Mouse (Mus musculus) right cerebral cortex, postnatal 14 days (tissue): Measurements from ENCODE around the gene Tspan11.

Experiments used
- DNase-seq: peaks from one replicate; pipeline ENCODE4 v3.0.0; 2022

Gene Tspan11

DNA sequence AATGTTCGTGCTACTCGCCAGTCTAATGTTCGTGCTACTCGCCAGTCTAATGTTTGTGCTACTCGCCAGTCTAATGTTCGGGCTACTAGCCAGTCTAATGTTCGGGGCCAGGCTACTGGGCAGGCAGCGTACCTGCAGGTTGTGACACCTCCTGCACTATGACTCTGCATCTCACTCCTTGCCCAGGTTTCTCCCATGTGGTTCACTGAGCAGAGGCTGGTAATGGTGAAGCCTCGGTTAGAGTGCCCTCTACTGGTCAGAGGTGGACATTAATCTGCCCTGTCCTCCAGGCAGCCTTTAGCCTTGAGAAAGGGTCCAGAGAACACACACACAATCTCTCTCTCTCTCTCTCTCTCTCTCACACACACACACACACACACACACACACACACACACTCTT is 58.3 kb downstream of the Tspan11 start:
- DNase-seq: peak; percentile 77

DNA sequence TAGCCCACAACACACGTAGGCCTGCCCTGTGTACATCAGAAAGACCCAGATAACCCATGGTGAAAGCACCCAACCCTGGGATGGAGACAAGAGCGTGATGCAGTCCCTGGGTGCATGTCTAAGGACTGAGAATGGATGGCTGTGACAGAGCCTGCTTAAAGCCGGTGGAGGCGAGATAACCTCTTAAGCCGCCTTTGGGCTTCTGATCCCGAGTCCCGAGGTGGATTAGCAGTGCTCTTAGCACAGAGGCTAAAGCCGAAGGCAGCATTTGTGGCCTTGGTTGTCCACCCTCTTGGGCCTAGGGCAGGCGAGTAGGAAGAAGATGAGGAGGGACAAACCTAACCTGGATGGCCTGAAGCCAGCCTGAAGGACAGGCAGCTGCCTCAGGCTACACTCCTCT is 61.3 kb downstream of the Tspan11 start:
- DNase-seq: no peak

DNA sequence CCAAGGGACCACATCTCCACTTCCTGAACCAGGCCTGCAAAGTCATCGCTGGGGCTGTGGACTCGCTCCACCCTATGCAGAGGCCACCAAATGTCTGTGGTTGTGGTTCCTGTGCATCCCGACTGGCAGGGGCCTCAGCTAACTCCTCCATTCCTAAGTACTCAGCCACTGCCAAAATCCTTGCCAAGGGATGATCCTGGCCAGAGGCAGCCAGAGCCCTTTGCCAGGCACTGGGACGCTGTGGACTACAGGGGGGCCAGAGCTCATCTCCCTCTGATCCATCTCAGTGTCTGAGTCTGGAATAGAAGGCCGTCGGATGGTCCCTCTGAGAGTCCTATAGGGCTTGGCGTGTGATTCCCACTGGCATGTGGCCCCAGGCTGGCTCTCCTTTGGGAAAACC is 62.5 kb downstream of the Tspan11 start:
- DNase-seq: no peak

DNA sequence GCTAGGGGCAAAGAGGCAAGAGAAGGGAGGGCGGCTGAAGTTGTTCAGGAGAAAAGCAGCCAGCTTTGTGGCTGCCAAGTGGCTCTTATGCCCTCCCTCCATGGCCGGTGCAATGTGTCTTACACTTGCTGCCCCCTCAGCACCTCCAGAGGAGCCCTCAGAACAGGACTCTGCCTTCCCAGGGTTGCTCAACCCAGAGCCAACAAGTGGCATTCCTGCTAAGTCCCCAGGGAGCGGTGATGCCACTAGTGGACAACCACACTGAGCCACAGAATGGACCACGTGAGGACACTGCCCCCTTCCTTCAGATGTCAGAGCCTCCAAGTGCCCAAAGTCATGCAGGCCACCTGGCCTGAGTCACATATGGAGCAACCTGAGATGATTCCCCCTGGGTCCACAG is 65.7 kb downstream of the Tspan11 start:
- DNase-seq: no peak

DNA sequence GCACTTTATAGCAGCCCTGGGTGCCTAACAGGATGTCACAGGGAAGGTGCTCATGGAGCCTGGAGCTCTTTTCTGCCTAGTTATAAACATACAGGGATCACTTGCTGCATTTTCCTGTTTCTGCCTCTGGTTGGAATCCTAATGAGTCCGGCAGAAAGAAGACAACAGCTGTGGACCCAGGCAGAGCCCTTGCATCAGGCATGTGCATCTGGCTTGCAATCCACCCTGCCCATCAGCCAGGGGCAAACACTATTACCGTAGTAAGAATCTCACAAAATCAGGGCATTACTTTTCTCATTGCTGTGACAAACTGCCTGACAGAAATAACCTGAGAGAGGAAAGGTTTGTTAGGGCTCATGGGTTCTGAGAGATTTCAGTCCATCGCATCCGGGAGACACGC is 68.8 kb downstream of the Tspan11 start:
- DNase-seq: no peak

DNA sequence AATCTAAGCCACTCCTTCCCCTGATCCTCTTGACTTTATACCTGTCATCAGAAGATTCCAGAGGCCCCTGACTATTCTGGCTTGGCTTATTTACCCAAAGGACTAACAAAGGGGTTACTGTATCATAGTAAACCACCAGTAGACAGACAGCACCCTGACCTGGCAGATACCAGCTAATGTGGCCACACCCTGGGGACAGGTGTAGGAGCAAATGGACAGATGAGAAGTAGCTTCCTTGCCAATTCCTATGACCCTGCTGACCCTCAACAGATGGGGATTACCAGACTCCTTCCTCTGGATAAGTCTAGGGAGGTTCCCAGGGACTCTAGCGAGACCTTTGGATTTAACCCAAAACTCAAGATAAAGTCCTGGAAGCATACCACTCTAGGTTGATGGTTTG is 72.8 kb downstream of the Tspan11 start:
- no peak for DNase-seq

DNA sequence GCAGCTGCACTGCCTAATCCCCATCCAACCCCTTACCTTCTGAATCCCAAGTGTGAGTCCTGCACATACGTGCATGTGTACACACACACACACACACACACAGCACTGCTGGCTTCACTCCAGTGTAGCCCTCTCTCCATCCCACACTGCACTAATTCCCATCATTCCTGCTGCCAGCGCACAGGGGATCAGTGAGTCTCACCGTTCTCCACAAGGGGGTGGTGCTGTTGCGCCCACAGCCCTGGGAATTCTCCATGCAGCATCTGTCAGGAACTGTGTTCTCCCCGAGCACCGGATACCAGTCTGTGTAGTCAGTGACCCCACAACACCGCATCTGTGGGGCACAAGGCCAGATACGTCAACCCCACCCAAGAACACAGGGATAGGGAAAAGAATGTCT is 78.1 kb downstream of the Tspan11 start:
- DNase-seq: peak; percentile 67

DNA sequence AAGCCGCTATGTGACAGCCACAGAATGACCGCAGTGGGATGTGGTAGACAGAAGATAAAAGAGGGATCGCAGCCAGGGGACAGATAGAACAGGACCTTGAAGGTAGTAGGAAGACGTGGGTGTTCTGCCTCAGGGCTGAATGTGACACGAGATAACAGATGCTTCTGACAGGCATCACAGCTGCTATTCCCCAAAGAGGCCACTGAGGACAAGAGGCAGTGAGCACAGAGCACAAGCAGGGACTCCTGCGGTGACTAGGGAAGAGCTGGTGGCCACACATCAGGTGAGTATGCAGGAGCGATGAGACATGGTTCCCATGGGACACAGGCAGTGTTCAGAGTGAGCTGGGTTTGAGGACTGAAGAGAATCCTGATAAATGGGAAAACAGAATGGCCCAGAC is 82.3 kb downstream of the Tspan11 start:
- DNase-seq: no peak

DNA sequence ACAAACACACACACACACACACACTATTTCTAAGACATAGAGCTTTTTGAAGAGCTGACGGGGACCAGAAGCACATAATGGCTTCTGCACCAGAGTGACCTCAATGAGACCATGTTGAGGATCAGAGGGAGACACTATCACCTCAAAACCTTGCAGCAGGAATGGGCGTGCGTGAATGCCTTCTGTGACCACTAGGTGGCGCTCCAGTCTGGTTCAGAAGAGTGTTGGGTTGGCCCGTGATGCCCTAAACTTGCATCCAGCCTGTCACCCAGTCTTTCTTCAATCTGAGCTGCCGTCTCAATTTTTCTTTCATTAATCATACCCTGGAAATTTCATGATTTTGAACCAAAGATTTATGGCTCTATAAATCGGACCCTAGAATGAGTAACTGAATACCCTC is 82.7 kb downstream of the Tspan11 start:
- peak; percentile 85 for DNase-seq

DNA sequence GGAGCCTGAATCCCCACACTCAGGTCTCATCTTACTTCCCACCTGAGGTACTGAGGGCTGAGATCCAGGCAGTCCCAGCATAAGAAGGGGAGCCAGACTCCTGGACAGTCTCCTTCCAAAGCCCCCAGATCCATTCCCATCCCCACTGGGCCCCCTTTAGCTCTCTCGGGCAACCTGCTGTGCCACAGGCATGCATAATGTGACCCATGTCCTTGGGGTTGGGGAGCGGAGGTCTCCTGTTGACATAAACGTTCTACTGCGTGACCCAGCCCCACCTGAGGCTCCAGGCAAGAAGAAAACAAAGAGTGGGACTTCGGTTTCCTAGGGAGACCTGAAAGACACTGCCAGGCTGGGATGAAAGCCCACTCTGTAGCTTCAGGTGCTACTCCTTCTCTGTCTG is 83.5 kb downstream of the Tspan11 start:
- no peak for DNase-seq

DNA sequence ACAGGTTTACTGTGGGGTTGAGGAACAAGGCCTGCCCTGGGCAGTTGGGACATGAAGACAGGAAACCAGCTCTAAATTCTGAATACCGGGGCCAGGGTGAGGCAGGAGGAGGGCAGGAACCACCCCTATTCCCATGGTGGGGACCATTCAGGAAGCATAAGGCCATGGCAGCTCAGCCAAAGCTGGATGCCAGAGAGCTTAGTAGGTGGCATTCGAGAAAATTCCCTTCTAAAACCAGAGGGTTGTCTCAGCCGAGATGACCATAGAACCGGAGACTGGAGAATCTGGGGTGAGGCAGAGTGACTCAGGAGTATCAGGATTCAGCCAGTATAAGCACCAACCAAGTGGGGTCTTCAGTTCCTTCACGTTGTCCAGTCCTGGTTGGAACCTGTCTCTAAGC is 84.5 kb downstream of the Tspan11 start:
- no peak for DNase-seq

DNA sequence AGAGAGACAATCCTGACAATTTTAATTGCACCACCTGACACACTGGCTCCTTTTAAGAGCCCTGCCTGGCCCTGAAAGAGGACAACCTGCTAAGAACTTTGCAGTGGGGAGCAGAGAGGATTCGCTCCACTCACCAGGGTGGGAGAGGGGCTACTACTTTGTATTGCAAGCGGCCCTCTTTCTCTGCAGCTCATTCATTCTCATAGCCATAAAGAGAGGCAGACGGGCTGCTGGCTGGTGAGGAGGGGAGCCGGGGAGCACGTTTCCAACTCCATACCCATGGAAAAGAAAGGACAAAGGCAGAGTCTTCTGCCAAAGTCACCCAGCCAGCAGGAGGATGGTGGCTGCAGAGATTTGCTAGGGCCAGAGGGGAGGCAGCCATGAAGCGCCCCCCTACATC is 86.2 kb downstream of the Tspan11 start:
- DNase-seq: no peak

DNA sequence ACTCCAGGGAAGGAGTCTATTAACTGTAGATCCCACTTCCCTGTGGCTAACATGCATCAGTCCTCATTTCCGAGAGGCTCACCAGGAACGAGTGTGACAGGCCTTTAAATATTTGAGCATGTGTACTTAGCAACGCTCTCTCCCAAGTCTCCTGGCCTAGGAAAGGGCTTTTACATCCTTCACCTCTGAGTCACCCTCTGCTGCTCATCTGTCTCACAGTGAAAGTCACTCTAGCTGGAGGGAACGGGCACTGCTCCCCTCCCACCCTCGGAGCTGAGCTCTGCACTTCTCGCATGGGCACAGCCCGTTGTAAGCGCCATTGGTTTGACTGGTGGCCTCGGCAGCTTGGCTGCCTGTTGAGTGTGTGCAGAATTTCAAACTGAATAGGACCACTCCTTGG is 86.6 kb downstream of the Tspan11 start:
- no peak for DNase-seq

DNA sequence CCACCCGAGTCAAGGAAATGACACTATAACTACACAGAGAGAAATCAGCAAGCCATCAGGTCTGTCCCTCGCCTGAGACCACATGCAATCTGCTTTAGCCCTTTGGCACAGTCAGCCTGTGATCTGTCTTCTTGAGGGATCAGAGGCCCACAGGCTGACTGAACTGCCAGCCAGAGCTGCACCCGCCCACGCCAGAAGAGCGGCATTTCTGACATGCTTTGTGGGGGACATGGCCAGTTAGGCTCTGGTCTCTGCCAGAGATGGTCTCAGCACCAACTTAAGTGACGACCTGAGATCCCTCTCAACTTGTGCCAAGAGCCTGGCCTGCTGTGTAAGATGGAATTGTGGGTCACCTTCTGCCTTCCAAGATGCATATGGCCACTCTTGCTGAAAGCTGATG is 89.3 kb downstream of the Tspan11 start:
- DNase-seq: no peak

DNA sequence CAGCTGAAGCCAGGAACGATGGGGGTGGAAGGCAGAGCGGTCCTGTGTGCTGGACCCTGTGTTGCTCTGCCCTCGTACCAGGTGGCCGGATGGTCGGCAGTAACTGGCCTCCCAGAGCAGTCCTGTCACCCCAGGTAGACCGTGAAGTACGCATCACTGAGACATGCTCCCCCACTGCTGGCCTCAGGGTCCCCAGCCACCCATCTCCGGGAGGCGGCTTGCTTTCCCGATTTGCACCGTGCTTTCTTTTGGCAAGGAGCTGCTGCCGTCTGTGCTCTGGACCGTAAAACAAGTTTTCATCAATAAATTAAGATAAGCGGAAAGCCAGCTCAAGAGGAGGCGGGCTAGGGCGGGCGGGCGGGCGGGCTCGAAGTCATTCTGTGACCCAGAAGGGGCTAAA is 91.6 kb downstream of the Tspan11 start:
- DNase-seq: no peak

DNA sequence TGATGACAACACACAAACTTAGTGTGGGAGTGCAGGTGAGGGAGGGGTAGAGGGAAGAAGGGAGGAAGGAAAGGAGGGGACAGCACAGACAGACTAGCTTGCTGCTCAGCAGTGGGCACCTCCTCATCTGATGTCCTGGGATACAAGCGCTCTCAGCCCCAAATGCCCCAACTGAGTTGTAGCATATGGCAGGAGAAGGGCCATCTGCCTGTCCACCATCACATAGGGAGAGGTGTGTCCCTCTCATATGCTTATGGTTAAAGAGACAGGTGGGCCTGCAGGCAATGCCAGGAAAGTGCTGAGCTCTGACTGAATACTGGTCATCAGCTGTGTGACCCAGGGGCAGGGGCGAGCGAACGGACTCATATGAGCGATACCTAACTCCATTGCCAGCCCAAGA is 92.4 kb downstream of the Tspan11 start:
- no peak for DNase-seq

DNA sequence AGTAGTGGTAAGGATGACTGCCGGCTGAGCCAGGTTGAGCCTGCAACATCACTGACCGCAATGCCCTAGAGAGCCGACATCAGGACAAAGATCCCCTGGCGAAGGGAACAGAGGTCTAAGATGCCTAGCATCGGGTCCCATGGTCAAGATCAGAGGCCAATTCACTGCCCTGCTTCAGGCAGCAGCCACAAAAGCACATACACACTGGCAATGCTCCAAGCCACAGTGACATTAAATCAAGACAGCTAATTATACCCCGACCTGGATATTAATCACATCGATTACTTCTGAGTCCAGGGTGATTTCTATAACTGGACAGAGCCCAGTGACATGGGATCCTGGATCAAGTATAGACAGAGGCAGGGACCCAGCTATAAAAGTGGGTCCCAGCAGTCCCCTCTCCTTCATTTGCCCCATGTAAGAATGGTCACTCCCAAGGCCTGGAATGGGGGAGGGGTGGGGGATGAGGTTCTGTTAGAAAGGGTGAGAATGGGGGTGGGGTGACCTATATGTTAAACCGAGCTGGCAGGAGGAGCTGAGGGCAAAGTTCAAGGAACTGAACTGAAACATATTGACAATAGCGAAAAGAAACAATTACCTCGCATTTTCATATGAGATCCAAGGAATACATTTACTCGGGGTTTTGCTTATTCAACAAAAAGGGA is 93.1 kb downstream of the Tspan11 start:
- no peak for DNase-seq

DNA sequence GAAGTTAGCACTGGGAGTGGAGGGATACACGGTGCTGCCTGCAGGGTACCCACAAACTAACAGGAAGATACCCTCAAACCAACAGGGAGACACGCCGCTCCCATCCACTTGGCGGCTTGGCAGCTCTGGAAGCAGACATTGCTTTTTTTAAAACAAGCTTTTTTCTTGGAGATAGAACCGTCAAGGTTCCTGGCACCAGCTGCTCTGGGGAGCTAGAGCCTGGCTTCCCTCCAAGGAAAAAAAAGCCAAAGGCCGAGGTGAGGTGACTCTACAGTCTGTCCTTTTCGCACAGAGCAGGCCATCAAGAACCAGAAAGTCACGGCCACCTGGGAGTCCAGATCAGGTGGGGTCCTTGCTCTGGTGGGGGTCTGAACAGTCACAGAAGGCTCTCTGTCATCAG is 93.8 kb downstream of the Tspan11 start:
- no peak for DNase-seq

DNA sequence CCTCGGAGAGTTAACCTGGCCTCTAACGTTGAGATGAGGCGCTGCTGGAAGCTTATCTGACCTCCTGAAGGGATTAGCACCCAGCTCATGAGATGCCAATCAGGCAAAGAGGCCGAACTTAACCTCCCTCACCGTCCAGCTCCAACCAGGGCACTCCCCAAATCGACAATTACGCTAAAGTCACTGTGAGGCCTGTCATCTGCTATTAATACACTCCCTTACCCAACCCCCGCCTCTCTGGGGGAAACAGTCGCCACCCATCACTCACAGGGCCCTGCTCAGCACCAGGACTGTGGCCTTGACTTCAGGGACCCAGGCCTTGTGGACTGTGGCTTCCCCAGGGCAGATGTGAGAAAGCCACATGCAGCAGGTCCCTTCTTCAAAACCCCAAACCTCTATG is 99.0 kb downstream of the Tspan11 start:
- DNase-seq: no peak

DNA sequence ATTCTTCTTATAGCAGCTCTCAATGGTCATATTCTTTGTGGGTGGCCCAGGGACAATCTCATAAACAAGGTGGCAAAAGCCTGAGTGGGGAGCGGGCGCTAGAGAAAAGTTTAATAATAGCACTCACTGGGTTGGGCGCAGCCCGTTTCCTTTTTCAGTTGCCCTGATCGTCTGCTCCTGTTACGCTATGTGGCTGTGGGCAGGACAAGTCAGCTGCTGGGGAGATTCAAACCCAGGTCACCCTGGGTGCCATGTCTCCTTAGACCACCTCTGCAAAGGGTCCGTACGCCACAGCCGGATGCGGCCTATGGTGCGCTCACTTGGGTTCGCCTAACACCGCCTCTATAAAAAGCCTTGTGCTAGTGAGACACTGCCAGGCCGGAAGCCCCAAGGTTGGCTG is 100.0 kb downstream of the Tspan11 start:
- DNase-seq: no peak

DNA sequence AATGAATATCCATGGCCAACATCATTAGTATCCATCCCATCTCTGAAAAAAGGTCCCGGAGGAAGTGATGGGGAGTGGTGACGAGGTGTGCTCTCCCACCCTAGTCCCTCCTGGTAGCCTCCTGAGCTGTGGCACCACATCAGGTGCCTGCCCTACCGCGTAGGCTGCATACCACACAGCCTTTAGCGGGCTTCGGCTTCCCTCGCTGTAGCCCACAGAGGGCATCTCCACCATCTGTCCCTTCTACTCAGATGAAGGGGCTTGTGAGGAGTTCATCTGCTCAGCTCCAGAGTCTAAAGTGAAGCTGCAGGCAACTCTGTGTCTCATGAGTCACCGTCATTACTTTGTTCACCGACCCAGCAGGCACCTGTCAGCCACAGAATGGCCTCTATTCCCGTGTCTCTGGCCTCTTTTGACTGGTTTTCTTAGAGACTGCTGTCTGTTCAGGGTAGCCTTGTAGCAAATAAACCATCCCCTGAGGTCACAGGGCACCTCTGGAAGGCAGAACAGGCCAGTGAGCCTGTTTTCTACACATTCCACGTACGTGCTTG is 101.6 kb downstream of the Tspan11 start:
- no peak for DNase-seq

DNA sequence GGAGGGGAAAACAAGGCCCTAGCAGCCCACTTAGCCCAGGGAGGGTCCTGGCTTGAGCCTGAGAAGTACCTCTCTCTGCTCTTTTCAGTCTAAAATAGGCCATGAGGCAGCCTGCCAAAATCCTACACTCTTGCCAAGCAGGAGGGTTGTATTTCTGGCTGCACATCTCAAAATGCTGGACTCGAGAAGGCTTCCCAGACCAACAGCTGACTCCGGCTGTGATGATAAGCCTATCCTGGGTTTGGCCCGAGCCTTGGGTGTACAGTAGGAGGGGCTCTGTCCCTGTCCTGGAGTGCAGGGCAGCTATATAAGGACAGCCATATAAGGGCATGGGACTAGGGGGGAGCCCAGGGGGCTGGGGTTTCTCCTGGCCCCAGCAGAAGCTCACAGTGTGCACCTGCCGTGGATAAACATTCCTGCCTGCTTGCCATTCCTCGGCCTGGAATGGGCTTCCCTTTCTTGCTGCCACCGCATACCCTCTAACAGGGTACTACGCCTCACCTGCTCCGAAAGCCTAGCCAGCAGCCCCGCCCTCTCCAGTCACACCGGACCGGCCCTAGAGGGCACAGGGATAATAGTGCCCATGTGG is 102.3 kb downstream of the Tspan11 start:
- peak; percentile 75 for DNase-seq

DNA sequence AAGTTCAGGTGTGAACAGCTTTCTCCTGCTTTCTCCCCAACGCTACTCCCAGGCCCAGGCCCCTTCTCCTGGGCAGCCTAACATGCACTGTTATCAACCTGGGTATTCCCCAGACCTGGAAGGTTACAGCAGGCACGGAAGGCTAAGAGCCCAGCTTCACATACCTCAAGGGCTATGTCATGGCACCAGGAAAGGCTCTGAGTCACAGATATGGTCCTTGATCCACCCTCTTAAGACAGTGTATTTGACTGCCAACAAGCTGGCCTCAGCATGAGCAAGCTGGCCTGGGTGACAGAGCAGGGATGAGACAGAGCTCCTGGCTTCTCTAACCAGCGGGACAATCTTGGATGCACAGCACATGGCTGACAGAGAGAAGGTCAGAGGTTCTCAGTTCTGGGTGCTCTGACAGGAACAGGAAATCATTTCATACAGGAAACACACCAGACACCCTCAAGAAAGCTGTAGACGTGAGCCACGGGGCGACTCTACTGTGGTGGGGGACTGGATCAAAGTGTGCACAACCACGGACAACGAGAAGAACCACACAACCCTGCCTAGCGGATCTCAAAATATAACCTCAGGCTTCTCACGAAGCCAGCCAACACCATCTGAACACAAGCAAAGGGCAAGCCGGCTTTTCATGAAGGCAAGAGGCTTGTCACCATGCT is 104.3 kb downstream of the Tspan11 start:
- DNase-seq: no peak

DNA sequence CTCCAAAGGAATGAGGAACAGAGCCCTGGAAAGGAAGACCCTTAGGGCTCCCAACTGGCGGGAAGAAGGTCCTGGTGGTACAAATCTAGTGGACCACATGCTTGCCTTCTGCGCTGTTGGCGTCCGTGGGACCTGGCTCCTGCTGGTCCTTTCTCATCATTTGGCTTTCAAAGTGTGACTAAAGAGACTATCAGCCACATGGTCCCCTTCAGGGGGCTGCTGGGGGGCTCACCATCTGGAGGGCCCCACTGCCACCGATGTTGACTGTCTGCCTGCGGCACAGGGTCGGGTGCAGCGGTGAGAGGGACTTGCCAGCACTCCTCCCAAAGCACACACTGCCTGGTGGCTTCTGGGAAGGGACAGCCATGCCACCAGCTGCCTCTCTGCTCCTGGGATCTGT is 105.6 kb downstream of the Tspan11 start:
- no peak for DNase-seq

DNA sequence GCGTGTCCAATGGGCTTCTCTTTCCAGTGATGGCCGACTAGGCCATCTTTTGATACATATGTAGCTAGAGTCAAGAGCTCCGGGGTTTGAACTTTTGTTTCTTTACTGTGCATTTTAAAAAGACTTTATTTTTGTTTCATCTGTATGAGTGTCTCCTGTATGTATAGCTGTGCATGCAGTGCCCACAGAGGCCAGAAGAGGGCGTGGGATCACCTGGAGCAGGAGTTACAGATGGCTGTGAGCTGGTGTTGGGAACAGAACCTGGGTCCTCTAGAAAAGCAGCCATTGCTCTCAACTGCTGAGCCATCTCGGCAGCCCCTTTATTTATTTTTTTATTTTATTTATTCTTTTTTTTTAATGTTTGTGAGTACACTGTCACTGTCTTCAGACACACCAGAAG is 109.5 kb downstream of the Tspan11 start:
- DNase-seq: no peak
